Mouse (Mus musculus): Measurements from ENCODE around the gene Fchsd2.
A peak's percentile ranks its signal among the peaks of the same experiment; 100 is the strongest.

Gene Fchsd2

DNA sequence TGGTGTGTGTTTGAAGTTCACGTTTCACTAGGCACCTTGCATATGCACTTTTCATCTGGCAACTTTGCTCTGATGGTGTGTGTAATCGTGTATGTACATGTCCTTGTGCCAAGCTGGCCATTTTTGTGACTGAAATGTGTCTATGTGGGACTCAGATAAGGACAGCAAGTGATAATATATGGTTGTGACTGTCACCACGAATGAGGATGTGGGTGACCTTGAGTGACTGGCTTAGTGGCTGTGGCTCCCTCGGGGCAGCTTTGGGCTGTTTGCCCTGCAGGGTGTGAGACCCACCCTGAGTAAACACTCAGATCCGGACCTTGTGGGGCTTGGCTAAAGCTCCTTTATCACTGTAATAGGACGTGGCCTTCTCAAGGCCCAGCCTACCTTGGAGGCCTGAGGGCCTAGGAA, 223.9 kb downstream of the Fchsd2 start:
- no peak for DNase-seq (ENCODE audit: low spot score in 2 of 2)

DNA sequence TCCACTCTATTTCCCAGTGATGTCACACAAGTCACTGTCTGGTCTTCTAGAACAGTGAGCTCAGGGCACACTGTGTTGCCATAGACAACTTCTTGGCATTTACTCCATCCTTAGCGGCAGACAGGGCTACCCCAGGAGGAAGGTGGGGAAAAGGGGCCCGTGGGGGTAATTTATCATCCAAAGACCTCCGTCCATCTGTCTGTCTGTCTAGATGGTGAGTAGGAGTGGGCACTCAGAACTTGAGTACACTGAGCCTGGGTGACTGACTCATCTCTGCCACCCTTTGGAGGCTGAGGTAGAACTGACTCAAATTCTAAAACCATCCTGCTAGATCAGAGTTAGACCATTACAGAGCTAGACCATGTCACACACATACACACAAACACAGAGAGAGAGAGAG, 224.4 kb downstream of the Fchsd2 start, which contains the start of gene Stard10:
TSS of gene Stard10 (plus strand) at position 73 of the 400 bp plus-strand sequence.
- DNase-seq (ENCODE audit: low spot score in 2 of 2) = no peak

- DNase-seq (ENCODE audit: low spot score in 2 of 2) = no peak
These were observed 226.2 kb downstream of the Fchsd2 start for GRCm38 (mm10) chr7:101318848-101319247.

DNA sequence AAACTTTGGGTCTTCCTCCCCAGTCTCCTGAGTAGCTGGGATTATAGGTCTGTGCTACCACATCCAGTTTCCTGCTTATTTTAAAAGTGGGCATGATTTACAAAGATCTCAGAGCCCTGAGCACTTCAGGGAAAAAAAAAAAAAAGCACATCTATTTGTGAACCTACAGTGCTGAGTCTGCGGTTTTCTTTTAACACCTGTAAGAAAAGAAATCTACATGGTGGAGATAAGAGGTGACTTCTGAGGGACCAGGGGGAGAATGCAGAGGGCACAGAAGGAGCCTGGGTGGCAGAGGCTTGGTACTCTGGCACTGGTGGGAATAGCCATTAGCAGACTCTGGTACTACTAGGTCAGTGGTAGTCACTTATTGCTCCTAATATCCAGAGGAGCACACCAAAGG, 227.1 kb downstream of the Fchsd2 start:
- no peak for DNase-seq (ENCODE audit: low spot score in 2 of 2)

GRCm38 (mm10) chr7:101320399-101321217, 227.9 kb downstream of the Fchsd2 start:
- DNase-seq (ENCODE audit: low spot score in 2 of 2) = no peak

DNA sequence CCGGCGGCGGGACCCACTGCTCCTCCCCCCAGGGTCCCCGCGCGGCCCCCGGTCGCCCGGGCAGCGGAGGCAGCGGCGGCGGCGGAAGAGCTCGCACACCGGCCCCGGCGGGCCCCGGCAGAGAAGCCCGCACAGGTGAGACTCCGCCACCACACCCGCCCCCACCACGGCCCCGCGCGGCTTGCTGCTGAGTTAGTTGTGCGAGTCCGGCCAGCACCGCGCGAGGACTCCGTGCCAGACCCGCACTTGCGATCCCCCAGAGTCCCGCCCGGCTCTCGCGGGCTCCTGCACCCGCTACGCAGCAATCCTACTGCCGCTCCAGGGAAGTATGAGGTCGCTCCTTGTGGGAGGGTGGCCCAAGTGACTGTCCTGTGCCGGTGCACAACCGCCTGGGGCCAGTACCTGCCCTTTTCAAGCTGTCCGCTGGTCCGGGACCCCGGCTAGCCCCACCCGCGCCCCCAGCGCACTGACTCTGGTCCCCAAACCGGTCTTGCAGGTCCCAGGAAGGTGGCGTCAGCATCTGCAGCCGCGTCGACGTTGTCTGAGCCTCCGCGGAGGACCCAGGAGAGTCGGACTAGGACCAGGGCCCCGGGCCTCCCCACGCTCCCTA, 228.7 kb downstream of the Fchsd2 start:
- peak in 1 of 2 experiments; percentile 49 for DNase-seq (ENCODE audit: low spot score in 2 of 2)

DNA sequence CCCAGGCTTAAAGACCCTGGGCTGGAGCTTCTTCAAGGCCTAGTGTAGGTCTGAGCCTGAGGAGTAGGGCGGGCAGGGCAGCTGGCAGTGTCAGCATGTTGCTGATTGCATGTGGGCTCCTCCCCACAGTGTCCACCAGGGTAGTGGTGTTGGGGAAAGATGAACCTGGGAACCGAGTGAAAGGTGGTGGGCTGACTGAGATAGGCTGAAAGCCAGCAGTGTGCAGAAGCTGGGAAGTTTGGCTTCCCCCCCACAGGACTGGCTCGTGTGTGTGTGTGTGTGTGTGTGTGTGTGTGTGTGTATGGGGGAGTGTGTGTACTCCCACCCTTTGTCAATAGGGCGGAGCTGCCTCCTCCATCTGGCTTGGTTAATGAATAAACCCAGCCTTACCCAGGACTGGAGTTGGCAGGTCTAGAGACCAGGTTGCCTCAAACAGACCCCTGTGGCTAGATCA, 230.5 kb downstream of the Fchsd2 start:
- DNase-seq (ENCODE audit: low spot score in 2 of 2) = no peak

- DNase-seq (ENCODE audit: low spot score in 2 of 2) = peak; percentile 60 to 65
These were observed 231.7 kb downstream of the Fchsd2 start for GRCm38 (mm10) chr7:101324142-101324962.

GRCm38 (mm10) chr7:101326006-101326405, 233.3 kb downstream of the Fchsd2 start:
- DNase-seq (ENCODE audit: low spot score in 2 of 2) = no peak

GRCm38 (mm10) chr7:101327263-101327662, 234.6 kb downstream of the Fchsd2 start:
- no peak for DNase-seq (ENCODE audit: low spot score in 2 of 2)

GRCm38 (mm10) chr7:101327786-101328185, 235.1 kb downstream of the Fchsd2 start:
- no peak for DNase-seq (ENCODE audit: low spot score in 2 of 2)

DNA sequence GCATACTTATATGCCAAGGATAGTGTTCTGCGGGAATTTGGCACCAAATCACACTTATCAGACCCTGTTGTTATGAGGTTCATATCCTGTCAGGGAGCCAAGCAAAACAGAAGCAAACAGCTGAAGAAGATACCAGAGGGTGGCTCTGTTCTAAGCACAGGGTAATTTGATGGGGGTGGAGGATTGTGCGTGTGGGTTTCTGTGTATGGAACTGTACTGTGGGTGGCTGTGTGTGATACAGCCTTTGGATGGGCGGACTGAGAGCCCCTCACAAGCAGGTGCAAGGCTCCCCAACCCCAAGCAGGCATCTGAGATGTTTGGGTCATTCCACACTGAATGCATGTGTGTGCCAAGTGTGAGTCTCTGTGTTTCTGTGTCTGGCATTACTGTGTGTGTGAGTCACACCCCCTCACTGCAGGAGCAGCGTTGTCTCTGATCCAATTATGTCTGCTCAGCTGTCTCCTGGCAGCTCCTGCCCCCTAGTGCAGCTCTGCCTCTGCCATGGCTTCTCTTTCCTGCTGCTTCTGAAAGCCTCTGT, 236.0 kb downstream of the Fchsd2 start:
- peak; percentile 70 to 80 for DNase-seq (ENCODE audit: low spot score in 2 of 2)

DNA sequence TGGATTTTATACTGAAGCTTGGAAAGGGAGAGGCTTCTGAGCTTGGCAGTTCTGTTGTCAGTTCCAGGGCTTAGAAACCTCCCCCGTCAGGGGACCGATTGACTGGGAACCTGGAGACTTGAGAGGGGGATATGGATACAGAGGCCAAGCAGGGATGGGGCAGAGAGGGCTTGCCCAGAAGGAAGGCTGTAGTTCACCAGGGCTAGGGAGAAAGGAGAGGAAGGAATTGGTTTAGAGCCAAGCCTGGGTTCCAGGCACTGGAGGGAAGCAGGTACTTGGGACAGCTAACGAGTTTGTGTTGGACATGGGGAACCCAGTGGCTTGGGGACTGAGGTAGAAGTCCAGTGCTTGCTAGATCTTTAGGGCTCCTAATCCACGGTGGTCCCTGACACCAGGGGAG, 236.9 kb downstream of the Fchsd2 start:
- DNase-seq (ENCODE audit: low spot score in 2 of 2) = no peak

GRCm38 (mm10) chr7:101330074-101330840, 237.6 kb downstream of the Fchsd2 start:
- DNase-seq (ENCODE audit: low spot score in 2 of 2) = no peak

- DNase-seq (ENCODE audit: low spot score in 2 of 2) = no peak
These were observed 238.1 kb downstream of the Fchsd2 start for GRCm38 (mm10) chr7:101330841-101331173.

DNA sequence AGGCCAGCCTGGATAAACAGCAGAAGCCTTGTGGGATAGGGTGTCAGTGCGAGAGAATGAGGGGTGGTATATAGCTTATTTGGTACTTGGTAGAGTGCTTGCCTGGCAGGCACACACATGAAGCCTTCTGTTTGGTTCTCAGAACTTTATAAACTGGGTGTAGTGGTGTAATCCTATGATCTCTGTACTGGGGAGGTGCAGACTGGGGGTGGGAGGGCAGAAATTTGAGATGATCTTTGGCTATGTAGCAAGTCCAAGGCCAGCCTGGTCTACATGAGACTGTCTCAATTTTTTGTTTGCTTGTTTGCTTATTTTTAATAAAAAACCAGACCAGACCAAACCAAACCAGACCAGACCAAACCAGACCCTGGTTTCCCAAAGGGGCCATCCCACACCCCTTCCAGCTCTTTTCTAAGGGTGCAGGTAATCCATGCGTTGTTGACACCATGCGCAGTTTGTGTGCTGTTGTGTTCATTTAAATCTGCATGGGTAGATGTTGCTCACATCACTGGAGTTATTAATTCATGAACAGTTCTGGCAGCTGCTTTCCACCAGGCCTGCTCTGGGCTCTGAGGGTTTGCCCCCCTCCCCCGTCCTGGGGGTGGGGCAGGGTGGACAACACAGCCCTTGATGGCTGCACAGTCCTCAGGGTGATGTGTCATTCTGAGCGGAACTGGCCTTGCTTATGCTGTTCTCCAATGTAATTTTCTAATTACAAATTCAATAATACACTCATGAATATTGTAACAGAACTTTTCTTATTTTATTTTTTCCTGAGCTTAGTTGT, 239.6 kb downstream of the Fchsd2 start:
- no peak for DNase-seq (ENCODE audit: low spot score in 2 of 2)

Measured in right cerebral cortex, postnatal 10 days (tissue).